Mouse (Mus musculus) small intestine, adult 2 months (tissue): ENCODE results near the gene Trim40.
A peak's percentile ranks its signal among the peaks of the same experiment; 100 is the strongest.

Experiments used
- CTCF ChIP-seq: fragments of 200-500 bp; IDR thresholded peaks from 2 replicates; pipeline ENCODE4 v1.5.1; 2012; ENCODE audit warnings: low read depth, mild to moderate bottlenecking, control low read depth, inconsistent platforms, low read length, moderate library complexity, mixed read lengths; ENCODE audit not compliant: insufficient replicate concordance, insufficient read length; ENCODE audit errors: extremely low read depth
- POLR2A ChIP-seq: fragments of 200-500 bp; IDR thresholded peaks from 2 replicates; pipeline ENCODE4 v1.6.1; 2012; ENCODE audit warnings: low read depth, mild to moderate bottlenecking, control low read depth, inconsistent platforms, low read length, moderate library complexity

- TF ChIP-seq POLR2A, result no peak
- TF ChIP-seq CTCF, result peak; percentile 26; the same call in 1 of the 2 replicates
Observed at GRCm38 (mm10) chr17:36892362-36892761, 2.4 kb upstream of the Trim40 start.
